Mouse (Mus musculus) C2C12 (cell line): ENCODE measurements around the gene Olfr711.

Experiments used
- CEBPB ChIP-seq: IDR thresholded peaks from one replicate; pipeline ENCODE4 v1.6.1; 2011; ENCODE audit warnings: low read depth, mild to moderate bottlenecking, control low read depth, moderate library complexity
- USF1 ChIP-seq: IDR thresholded peaks from one replicate; pipeline ENCODE4 v1.6.1; 2011; ENCODE audit warnings: low read depth, mild to moderate bottlenecking, control low read depth, moderate library complexity

DNA sequence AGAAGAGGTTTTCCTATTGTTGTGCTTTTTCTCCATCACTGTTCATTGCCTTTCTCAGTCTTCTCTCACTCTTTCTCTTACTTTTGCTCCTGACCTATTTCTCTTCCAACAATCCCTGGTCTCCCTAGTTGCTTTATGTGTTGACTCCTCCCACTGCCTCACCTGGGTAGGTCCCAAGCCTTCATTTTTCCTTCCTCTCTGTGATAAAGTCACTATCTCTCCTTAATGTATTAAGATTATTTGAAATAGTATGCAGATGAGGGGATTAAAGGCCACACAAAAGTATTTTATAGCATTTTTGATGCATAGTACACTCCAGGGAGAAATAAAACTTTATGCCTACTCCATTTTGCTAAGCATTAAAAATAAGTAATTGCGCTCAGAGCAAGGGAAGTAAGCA is 11.4 kb downstream of the Olfr711 start, which contains the start of gene Olfr6:
- TF ChIP-seq CEBPB (no peak), USF1 (no peak)
